Mouse (Mus musculus): ENCODE data around the gene Cd101.

Gene Cd101

DNA sequence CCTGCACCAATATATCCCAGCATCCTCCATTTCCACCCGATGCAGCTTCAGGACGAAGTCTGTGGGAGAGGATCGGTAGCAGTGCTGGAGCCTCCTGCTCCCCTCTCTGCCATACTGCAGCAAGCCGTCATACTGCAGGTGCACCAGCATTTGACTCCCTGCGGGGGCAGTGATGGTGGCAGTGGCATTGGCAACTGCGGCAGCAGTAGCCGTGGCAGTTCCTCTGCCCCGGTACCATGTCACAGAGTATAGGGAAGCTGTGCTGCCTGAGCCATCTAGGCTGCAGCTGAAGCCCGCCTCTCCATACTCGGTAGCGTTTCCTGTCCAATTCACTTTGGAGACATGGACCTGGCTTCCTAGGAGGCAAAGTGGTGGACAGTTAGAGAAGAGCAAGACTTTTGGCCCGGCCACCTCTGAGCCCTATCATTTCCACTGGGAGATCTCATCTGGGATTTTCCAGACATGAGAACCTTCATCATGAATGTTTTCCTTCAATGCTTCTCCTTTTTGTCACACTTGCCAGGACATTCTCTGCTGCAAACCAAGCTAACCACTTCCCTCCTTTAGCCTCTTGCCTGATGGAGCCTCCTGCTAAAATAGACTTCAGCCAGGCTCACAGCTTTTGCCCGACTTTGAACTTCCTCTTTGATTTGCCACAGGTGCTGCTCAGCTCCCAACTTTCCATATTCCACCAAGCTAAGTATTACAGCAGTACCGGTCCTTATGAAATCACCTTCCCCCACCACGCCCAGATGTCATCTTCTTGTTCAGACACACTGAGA is 25.6 kb downstream of the Cd101 start:
- no peak for DNase-seq (ENCODE audit: low read depth, low spot score)

DNA sequence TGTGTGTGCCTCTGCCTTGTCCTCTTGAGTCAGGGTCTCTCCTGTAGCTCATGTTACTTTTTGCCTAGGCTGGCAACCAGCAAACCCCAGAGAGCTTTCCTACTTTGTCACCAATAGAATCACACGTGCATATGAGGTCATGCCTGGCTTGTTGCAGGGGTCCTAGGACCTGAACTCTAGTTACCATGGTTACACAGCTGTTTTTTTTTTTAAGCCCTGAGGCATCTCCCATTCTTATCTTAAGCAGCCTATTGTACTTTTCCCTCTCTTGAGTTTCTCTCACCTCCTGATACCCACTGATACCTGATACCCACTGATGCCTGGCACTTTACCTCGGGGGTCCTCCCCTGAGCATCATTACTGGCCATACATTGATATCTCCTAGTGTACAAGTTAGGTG is 29.6 kb downstream of the Cd101 start:
- no peak for DNase-seq (ENCODE audit: low read depth, low spot score)

DNA sequence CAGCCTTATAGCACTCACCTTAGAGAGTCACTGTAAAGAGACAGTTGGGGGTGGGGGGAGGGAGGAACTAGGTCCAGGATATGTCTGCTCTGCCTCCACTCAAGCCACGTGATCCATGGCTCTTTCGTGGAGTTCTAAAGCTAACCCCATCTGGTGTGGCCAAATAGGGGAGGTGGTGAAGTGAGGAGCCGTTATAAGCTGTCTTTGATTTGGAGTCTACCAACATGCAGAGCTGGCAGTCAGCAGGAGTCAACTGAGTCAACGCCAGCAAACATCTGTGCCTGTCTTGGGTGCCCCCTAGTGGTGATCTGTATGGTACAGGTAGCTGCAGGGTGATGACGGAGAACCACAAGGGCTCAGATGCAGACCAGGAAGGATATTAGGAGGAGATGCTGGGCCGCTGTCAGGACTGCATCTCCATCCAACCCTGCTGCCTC is 30.4 kb downstream of the Cd101 start:
- peak; percentile 94 for DNase-seq (ENCODE audit: low read depth, low spot score)

DNA sequence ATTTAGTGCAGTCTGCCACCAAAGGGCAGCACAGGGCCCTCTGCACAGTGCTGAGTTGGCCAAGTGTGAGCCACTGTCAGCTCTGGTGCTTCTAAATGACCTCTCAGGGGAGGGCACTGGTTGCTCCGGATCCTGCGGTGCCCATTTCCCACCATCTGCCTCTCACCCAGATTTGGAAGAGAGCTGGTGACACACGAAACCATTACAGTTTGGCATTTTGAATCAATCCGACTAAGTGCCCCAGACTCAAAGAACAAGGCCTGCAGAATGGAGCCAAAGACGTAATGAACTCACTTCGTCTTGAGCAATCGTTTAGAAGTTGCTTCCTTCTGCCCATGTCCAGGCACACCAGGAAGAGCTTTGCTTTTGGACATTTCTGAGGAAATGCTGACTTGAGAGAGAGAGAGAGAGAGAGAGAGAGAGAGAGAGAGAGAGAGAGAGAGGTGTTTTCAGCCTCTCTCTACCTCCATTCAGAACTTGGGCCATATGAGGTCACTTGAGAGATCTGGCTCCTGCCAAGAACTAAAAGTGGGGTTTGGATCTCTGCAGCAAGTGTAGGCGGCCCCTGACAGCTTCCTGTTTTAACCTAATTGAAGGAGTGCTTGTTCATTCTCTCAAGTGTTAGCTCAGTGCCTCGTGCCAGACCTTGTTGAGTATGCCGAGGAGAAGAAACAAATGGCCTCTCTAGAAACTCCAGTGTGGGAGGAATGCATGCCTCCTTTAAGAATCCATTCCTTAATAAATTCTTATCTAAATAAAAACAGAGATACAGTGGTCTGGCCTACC is 31.4 kb downstream of the Cd101 start:
- DNase-seq (ENCODE audit: low read depth, low spot score) = peak; percentile 24

DNA sequence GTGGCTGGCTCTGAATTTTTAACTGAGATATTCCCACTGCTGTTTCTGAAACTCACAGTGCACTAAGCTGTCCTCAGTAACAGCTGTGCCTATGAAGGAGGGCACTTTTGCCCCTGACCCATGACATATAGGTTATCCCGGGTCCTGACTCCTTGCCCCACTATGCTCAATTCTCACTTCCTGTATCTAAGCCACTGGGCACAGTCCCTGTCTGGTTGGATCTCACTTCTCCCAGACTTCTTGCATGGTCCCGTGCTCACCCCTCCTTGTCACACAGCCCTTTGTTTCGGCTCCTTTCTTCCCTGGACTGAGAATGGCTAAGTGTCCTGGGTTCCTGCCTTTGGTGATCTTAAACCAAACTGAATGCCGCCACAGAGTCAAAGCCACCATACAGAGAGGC is 35.1 kb downstream of the Cd101 start:
- no peak for DNase-seq (ENCODE audit: low read depth, low spot score)

DNA sequence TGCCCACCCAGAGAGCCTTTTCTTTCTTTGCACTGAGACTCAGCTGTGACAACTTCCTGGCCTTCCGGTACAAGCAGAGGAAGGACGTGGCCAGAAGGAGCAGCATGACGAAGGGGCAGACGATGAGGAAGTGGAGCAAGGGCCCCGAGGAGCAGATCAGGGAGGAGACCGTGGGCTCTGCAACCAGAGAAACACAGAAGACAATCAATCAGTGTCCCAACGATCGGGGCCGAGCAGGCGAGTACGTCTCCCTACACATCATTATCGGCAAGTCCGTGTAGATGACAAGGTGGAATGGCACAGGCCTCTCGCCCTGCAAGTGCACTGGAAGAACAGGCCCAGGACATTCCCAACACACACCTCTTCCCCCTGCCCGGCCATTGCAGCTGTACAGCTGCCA is 35.6 kb downstream of the Cd101 start:
- DNase-seq (ENCODE audit: low read depth, low spot score) = peak; percentile 47

DNA sequence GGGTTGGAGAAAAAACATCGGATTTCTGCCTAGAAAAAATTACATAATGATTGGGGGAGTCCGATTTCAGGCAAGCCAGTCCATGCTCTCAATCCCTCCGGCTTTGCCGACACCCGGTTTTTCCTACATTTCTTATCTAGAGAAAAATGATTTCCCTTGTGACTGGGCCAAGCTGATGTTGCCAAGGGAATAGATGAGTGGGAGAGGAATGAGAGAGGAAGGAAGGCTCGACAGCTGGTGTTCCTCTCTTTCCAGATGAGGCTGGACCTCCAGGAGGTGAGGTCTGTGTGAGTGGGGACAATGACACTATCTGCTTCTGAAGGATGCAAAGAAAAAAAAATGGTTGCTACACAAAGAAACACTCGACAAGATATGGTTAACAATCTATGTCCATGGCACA is 36.2 kb downstream of the Cd101 start:
- no peak for DNase-seq (ENCODE audit: low read depth, low spot score)

DNA sequence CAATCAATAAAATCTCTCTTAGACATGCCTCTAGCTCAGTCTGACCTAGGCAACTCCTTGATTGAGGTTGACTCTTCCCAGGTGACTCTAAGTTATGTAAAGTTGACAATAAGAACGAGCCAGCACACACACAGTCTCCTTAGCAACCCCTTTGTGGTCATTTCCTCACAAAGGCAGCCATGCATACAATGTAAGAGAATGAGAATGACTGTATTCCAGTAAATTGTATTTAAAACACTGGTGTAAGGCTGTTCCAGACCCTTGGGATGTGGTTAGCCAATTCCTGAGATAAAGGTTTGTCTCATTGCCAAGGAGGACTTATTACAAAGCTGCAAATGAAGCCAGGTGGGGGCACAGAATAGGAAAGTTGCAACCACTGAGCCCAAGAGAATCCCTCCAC is 39.1 kb downstream of the Cd101 start:
- DNase-seq (ENCODE audit: low read depth, low spot score) = no peak

DNA sequence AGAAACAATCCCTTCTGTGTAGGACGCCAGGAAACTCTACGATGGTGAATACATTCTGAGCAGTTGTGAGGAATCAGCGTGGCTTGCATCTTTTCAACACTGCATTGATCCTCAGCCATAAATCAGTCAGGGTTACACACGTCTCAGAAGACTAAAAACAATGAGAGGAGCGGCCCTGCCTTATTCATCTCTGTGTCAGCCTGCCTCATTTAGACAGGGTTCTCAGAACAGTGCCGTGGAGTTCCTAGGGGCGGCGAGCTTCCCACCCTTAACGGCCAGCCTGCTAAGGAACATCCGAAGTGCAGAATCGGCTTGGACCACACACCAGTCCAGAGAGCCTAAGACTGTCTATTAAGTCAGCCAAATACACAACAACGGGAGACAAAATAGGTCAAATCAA is 39.9 kb downstream of the Cd101 start:
- DNase-seq (ENCODE audit: low read depth, low spot score) = no peak

DNA sequence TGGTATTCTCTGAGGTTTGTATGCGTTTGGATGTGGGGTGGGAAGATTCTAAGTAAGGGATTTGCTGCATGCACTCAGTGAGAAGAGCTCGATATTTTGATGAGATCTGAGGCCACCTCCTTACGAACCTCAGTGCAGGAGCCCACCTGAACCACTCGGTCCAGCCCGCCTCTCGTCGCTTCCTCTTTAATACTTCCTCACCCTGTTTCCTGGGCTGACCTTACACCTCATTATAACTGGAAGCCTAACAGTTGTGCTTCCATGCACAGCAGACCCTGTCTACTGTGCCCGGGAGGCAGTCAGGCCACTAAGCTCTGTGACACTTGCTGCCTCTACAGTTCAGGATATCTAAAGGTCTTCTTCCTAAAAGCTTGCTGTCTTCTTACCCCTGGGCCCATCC is 50.1 kb downstream of the Cd101 start:
- no peak for DNase-seq (ENCODE audit: low read depth, low spot score)

DNA sequence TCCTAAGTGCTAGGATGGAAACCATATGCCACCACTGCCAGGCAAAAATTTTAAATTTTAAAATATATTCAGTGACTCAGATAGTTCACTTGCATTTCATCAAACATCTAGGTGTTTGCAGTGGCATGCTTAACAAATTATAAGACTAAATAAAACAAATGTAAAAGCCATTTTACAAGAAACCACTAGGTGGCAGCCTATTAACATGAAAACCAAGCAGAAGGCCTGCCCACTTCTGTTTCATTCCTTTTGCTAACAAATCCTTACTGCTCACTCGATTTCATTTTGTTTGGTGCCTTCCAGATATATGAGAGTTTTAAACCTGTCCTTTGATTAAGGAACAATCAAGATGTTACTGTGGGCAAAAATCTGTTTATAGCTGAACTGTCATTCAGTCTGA is 55.5 kb downstream of the Cd101 start:
- peak; percentile 75 for DNase-seq (ENCODE audit: low read depth, low spot score)

DNA sequence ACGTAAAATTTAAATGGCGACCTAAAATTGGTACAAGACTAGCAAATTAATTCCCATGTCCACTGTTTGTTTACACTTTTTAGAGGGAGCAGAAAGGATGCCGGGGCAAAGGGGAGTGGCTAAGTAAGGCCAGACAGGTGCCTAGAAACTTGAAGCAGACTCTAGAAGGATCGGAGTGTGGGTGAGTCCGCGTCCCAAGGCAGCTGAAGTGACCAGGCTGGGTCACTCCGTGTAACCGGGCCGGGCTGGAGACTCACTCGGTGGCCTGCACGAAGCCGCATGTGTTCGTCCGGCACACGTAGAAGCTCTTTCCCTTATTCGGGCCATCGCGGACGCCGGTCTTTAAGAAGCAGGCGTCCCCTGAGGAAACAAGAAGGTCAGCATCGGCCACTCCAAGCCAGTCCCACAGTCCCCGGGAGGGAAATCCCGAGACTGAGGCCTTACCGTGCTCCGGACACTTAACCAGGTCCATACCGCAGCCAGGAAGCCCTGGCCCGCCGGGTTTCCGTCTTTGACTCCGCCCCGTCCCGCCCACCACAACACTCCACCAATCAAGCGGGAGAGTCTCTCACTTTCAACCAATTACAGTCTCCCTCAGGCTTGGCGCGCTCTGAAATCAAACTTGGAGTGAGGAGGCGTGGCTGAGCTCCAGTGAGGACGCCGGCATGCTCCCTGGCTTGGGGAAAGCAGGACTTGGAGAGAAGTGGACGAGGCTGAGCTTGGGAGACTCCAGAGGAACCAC is 60.0 kb downstream of the Cd101 start, which contains the start of gene Ttf2:
TSS of gene Ttf2 (minus strand) at position 488 of the 742 bp plus-strand sequence.
- peak; percentile 93 for DNase-seq (ENCODE audit: low read depth, low spot score)

DNA sequence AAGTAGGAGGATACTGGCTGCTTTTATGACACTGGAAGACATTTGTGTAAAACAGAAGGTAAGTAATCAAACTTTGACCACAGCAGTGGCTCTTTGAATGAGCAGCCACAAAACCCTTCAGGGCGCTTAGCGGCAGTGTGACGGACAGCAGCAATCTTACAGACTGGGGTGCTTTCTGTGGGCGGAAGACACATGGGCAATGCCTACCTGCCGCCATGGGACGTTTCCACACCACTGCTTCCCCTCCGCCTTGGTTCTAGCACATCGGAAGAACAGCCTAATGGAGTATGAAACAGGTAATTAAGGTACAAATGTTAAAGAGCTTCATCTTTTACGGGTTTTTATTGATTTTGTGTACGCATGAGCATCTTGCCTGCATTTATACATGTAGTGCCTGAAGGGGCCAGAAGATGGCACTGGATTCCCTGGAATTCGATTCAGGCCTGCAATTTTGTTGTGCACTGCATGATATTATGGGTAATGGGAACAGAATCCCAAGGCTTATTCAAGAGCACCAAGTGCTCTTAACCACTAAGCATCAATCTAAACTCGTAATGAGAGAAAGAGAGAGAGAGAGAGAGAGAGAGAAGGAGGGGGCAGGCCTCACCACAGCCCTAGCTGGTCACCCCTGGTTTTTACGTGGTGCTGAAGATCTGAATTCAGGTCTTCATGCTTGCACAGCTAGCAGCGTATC is 65.4 kb downstream of the Cd101 start:
- DNase-seq (ENCODE audit: low read depth, low spot score) = peak; percentile 63

DNA sequence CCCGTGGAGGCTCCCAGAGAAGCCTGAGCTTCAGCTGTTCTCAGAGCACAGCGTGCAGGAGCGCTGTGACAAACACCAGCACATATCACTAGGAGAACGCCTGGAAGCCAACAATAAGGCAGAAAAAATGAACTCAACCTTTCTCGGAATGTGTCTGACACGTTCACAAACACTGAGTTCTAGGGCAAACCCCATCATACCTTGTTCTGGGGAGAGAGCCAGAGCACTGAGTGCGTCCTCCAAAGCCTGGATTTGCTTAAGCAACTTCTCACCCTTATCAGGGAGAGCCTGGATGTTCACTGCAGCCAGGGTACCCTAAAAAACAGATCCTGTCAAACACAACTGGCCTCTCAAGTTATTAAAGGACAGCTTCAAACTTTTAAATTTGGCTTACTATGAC is 67.9 kb downstream of the Cd101 start:
- no peak for DNase-seq (ENCODE audit: low read depth, low spot score)

DNA sequence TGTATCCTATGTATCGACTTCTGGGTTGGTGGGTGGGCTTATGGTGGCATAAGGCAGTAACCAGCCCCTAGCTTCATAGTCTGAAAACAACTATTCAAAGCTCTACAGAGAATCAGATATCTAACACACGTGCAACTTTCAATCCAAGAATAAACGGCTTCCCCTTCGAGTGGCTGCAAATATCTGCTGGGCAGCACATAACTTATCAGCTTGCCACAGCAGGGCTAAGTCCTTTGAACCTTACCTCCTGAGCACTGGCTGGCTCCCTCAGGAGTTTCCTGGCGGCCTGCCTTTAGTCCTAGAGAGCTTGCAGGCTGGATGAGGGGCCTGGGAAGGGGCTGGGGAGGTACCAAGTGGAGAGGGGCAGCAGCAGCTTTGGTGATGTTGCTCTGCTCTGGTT is 68.3 kb downstream of the Cd101 start:
- DNase-seq (ENCODE audit: low read depth, low spot score) = no peak

DNA sequence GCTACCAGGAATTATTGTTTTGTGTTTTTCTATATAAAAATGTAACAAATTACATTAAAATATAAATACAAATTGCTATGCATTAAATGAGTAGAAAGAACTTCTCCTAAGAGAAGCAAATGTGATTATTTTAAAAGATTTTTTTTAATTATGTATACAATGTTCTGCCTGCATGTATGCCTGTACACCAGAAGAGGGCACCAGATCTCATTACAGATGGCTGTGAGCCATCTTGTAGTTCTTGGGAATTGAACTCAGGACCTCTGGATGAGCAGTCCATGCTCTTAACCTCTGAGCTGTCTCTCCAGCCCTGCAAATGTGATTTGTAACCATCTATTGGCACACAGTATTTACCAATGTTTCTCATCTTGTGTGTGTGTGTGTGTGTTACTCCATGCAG is 74.7 kb downstream of the Cd101 start:
- DNase-seq (ENCODE audit: low read depth, low spot score) = peak; percentile 15

DNA sequence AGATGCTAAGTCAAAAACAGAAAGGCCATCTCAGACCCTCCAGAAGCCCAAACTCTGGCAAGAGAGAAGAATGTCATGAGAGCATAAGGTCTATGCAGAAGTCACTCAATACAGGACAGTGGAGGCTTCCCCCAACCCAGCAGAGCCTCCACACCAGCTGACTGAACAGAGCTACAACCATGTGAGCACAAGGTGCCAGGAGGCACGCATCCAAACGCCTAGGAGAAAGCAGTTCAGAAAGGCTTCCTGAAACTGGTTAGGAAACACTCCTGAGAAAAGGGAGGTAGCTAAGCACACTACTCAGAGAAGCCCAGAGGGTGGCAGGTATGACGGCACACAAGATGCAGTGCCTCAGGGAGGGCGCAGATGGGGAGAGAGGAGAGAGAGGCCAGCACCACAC is 77.8 kb downstream of the Cd101 start:
- no peak for DNase-seq (ENCODE audit: low read depth, low spot score)

DNA sequence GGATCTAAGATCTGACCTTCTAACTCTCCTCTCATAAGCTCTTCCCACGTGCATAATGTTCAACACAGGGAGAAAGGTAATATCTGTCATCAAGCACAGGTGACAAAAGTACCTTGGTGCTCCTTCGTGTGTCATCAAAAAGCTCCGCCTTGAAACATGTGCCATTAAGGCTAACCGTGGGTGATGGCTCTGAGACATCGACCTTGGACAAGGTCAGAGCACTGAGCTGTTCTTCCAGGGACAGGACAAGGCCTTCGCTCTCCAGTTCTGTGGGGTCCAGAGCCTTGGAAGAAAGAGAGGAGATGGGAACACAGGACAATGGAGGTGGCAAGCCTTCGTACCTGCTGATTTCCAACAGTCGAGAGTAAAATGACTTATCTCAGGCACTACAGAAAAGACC is 82.1 kb downstream of the Cd101 start:
- DNase-seq (ENCODE audit: low read depth, low spot score) = no peak

All from CD4-positive, CD25-positive, alpha-beta regulatory T cell, adult 2 months (primary cell).